Mouse (Mus musculus) kidney, embryonic 15.5 days (tissue): ENCODE measurements around the gene Arhgap30. TPM values are rescaled to one million over a fixed set of nuclear protein-coding genes. Genes with fewer than 3 reads are reported as not detected.

Experiments used
- ATAC-seq: fragments of 200-750 bp; cut with Nextera tagmentation; replicated peaks from 2 replicates; pipeline ENCODE4 v1.8.0; 2017; ENCODE audit warnings: moderate TSS enrichment; ENCODE audit not compliant: low FRiP score
- H3K27ac ChIP-seq: fragments of 300-500 bp; sonication (generic); 2 replicates; pipeline ENCODE4 v1.5.1; 2015; ENCODE audit warnings: mild to moderate bottlenecking, inconsistent platforms
- H3K27me3 ChIP-seq: fragments of 300-500 bp; sonication (generic); 2 replicates; pipeline ENCODE4 v1.6.1; 2015; ENCODE audit warnings: inconsistent platforms
- H3K36me3 ChIP-seq: fragments of 300-500 bp; sonication (generic); 2 replicates; pipeline ENCODE4 v1.6.1; 2015; ENCODE audit warnings: inconsistent platforms
- H3K4me1 ChIP-seq: fragments of 300-500 bp; sonication (generic); 2 replicates; pipeline ENCODE4 v1.6.1; 2015; ENCODE audit warnings: inconsistent platforms
- H3K4me2 ChIP-seq: fragments of 300-500 bp; sonication (generic); 2 replicates; pipeline ENCODE4 v1.6.1; 2015; ENCODE audit warnings: moderate library complexity, mild to moderate bottlenecking, inconsistent platforms
- H3K4me3 ChIP-seq: fragments of 300-500 bp; sonication (generic); replicated peaks from 2 replicates; pipeline ENCODE4 v1.5.1; 2015; ENCODE audit warnings: mild to moderate bottlenecking, inconsistent platforms
- H3K9ac ChIP-seq: fragments of 300-500 bp; sonication (generic); 2 replicates; pipeline ENCODE4 v1.6.1; 2015; ENCODE audit warnings: mild to moderate bottlenecking, inconsistent platforms
- H3K9me3 ChIP-seq: fragments of 300-500 bp; sonication (generic); replicated peaks from 2 replicates; pipeline ENCODE4 v1.6.1; 2016; ENCODE audit warnings: inconsistent platforms
- WGBS: fragments of 180-500 bp; shearing (Covaris S2); methylation state at CpG from one replicate; pipeline ENCODE4 v1.1.7; 2015; ENCODE audit warnings: mixed read lengths; 5-methylcytosine and 5-hydroxymethylcytosine counted together
- polyA plus RNA-seq: library from polyadenylated mRNA; unstranded; fragments of >200 nt; fragmentation: Nextera tagmentation; extraction: Ambion mirVana; gene quantifications from 2 replicates; pipeline ENCODE4 v1.2.1, GENCODE M21; 2015

Gene Arhgap30
- polyA plus RNA-seq, 1 experiment from 2014 or later = 1.6 TPM

GRCm38 (mm10) chr1:171358421-171358820, 30.3 kb upstream of the Arhgap30 start:
- Histone ChIP-seq H3K4me1 (peaks cover 15% of the 10 kb centered on the region), H3K9me3 (no peaks in the 10 kb centered on the region), H3K9ac (no peak overlapping the region), H3K4me2 (no peak overlapping the region), H3K27ac (no peak overlapping the region), H3K4me3 (no peak overlapping the region), H3K27me3 (no peaks in the 10 kb centered on the region), H3K36me3 (peaks cover 30% of the 10 kb centered on the region)
- 71% methylated on average over 4 of the region's 4 CpGs for WGBS
- no peak for ATAC-seq

GRCm38 (mm10) chr1:171360253-171360652, 28.5 kb upstream of the Arhgap30 start:
- Histone ChIP-seq H3K4me1 (peaks cover 15% of the 10 kb centered on the region), H3K9me3 (no peaks in the 10 kb centered on the region), H3K27ac (peak overlapping the region; percentile 88), H3K4me3 (peak overlapping the region; percentile 62), H3K36me3 (peaks cover 30% of the 10 kb centered on the region), H3K27me3 (no peaks in the 10 kb centered on the region), H3K9ac (peak overlapping the region; percentile 73), H3K4me2 (peak overlapping the region; percentile 85)
- WGBS = 6% methylated on average over 26 of the region's 26 CpGs
- ATAC-seq = no peak; the same call in none of the 2 replicates

GRCm38 (mm10) chr1:171360656-171361055, 28.1 kb upstream of the Arhgap30 start, which contains the start of gene Klhdc9:
Klhdc9 (minus strand) TSS chr1:171360798.
- no peaks in the 10 kb centered on the region for H3K27me3 ChIP-seq

GRCm38 (mm10) chr1:171361106-171362103, 27.3 kb upstream of the Arhgap30 start:
- peaks cover 30% of the 10 kb centered on the region for H3K36me3 ChIP-seq
- 33% methylated on average over 16 of the region's 16 CpGs for WGBS
- no peaks in the 10 kb centered on the region for H3K27me3 ChIP-seq
- ATAC-seq = peak; percentile 66
- H3K4me2 ChIP-seq = peak overlapping the region; percentile 85
- peak overlapping the region; percentile 88 for H3K27ac ChIP-seq
- H3K9ac ChIP-seq = peak overlapping the region; percentile 73
- peaks cover 15% of the 10 kb centered on the region for H3K4me1 ChIP-seq
- peak overlapping the region; percentile 62 for H3K4me3 ChIP-seq
- H3K9me3 ChIP-seq = no peaks in the 10 kb centered on the region

More at GRCm38 (mm10) chr1:171360656-171361055, 28.1 kb upstream of the Arhgap30 start, which contains the start of gene Klhdc9:
- Histone ChIP-seq H3K9ac (peak within 1 kb of the TSS; percentile 73), H3K4me2 (peak within 1 kb of the TSS; percentile 85), H3K4me1 (peaks cover 15% of the 10 kb centered on the region), H3K9me3 (no peaks in the 10 kb centered on the region), H3K4me3 (peak within 1 kb of the TSS; percentile 62), H3K27ac (peak within 1 kb of the TSS; percentile 88), H3K36me3 (peaks cover 30% of the 10 kb centered on the region)
- under 1% methylated on average over 21 of the region's 21 CpGs for WGBS
- ATAC-seq = peak; percentile 96

GRCm38 (mm10) chr1:171365934-171366333, 22.8 kb upstream of the Arhgap30 start:
- no peaks in the 10 kb centered on the region for H3K9me3 ChIP-seq
- ATAC-seq = no peak
- peaks cover 23% of the 10 kb centered on the region for H3K4me1 ChIP-seq
- no peak overlapping the region for H3K4me3 ChIP-seq
- H3K4me2 ChIP-seq = no peak overlapping the region
- no peak overlapping the region for H3K9ac ChIP-seq
- WGBS = 65% methylated on average over 7 of the region's 7 CpGs
- H3K36me3 ChIP-seq = no peaks in the 10 kb centered on the region
- H3K27me3 ChIP-seq = 0 out of 2 replicates have a peak, but pooled peaks cover 2% of the 10 kb centered on the region
- H3K27ac ChIP-seq = no peak overlapping the region

GRCm38 (mm10) chr1:171369845-171370556, 18.8 kb upstream of the Arhgap30 start, which contains the start of gene Nectin4:
Nectin4 (plus strand) TSS chr1:171370099.
- Histone ChIP-seq H3K9ac (peak within 1 kb of the TSS; percentile 30), H3K4me2 (peak within 1 kb of the TSS; percentile 46), H3K4me3 (peak within 1 kb of the TSS; percentile 19; the same call in 1 of the 2 replicates), H3K27ac (peak within 1 kb of the TSS; percentile 56; the same call in 1 of the 2 replicates), H3K27me3 (0 out of 2 replicates have a peak, but pooled peaks cover 5% of the 10 kb centered on the region), H3K9me3 (no peaks in the 10 kb centered on the region), H3K4me1 (peaks cover 37% of the 10 kb centered on the region), H3K36me3 (no peaks in the 10 kb centered on the region)
- WGBS = 38% methylated on average over 20 of the region's 20 CpGs
- peak; percentile 63 for ATAC-seq

- H3K9me3 ChIP-seq = no peaks in the 10 kb centered on the region
Observed at GRCm38 (mm10) chr1:171372880-171373279, 15.9 kb upstream of the Arhgap30 start.

GRCm38 (mm10) chr1:171373946-171374345, 14.8 kb upstream of the Arhgap30 start:
- 9% methylated on average over 4 of the region's 4 CpGs for WGBS
- ATAC-seq = no peak
- Histone ChIP-seq H3K27ac (no peak overlapping the region), H3K27me3 (0 out of 2 replicates have a peak, but pooled peaks cover 5% of the 10 kb centered on the region), H3K9ac (no peak overlapping the region), H3K4me2 (no peak overlapping the region), H3K36me3 (no peaks in the 10 kb centered on the region), H3K9me3 (no peaks in the 10 kb centered on the region), H3K4me3 (no peak overlapping the region), H3K4me1 (peaks cover 36% of the 10 kb centered on the region)

More at GRCm38 (mm10) chr1:171372880-171373279, 15.9 kb upstream of the Arhgap30 start:
- no peak overlapping the region for H3K4me3 ChIP-seq
- H3K4me2 ChIP-seq = no peak overlapping the region
- WGBS = 50% methylated on average over 3 of the region's 3 CpGs
- H3K27me3 ChIP-seq = 0 out of 2 replicates have a peak, but pooled peaks cover 5% of the 10 kb centered on the region
- no peak overlapping the region for H3K9ac ChIP-seq
- ATAC-seq = no peak
- peaks cover 44% of the 10 kb centered on the region for H3K4me1 ChIP-seq
- no peaks in the 10 kb centered on the region for H3K36me3 ChIP-seq
- H3K27ac ChIP-seq = no peak overlapping the region

- 53% methylated on average over 9 of the region's 9 CpGs for WGBS
- ATAC-seq = peak; percentile 24; the same call in 1 of the 2 replicates
- Histone ChIP-seq H3K4me1 (peaks cover 38% of the 10 kb centered on the region), H3K27me3 (peaks cover 18% of the 10 kb centered on the region), H3K27ac (no peak overlapping the region), H3K4me2 (no peak overlapping the region), H3K9ac (no peak overlapping the region), H3K9me3 (no peaks in the 10 kb centered on the region), H3K36me3 (no peaks in the 10 kb centered on the region), H3K4me3 (no peak overlapping the region)
Observed at GRCm38 (mm10) chr1:171375646-171376097, 13.1 kb upstream of the Arhgap30 start.

GRCm38 (mm10) chr1:171378298-171378697, 10.5 kb upstream of the Arhgap30 start:
- Histone ChIP-seq H3K9me3 (no peaks in the 10 kb centered on the region), H3K27ac (no peak overlapping the region), H3K36me3 (no peaks in the 10 kb centered on the region), H3K4me1 (peaks cover 34% of the 10 kb centered on the region), H3K4me2 (no peak overlapping the region), H3K9ac (no peak overlapping the region), H3K27me3 (peaks cover 17% of the 10 kb centered on the region), H3K4me3 (no peak overlapping the region)
- ATAC-seq = no peak
- 87% methylated on average over 6 of the region's 6 CpGs for WGBS

GRCm38 (mm10) chr1:171379935-171380599, 8.7 kb upstream of the Arhgap30 start:
- WGBS = 3% methylated on average over 31 of the region's 31 CpGs

More at GRCm38 (mm10) chr1:171379935-171380599, 8.7 kb upstream of the Arhgap30 start:
- Histone ChIP-seq H3K9me3 (no peaks in the 10 kb centered on the region), H3K27ac (0 out of 2 replicates have a peak overlapping the region, but pooled peaks have one; percentile 19), H3K27me3 (peaks cover 17% of the 10 kb centered on the region), H3K36me3 (no peaks in the 10 kb centered on the region), H3K4me3 (peak overlapping the region; percentile 33), H3K4me1 (peaks cover 19% of the 10 kb centered on the region), H3K9ac (no peak overlapping the region), H3K4me2 (peak overlapping the region; percentile 63)
- ATAC-seq = peak; percentile 80
